Mouse (Mus musculus): ENCODE data around the gene Efcab6. TPM values are rescaled to one million over a fixed set of nuclear protein-coding genes. Genes with fewer than 3 reads are reported as not detected.

The Efcab6 gene
- polyA plus RNA-seq, 2 experiments, result 0.25 to 0.52 TPM

DNA sequence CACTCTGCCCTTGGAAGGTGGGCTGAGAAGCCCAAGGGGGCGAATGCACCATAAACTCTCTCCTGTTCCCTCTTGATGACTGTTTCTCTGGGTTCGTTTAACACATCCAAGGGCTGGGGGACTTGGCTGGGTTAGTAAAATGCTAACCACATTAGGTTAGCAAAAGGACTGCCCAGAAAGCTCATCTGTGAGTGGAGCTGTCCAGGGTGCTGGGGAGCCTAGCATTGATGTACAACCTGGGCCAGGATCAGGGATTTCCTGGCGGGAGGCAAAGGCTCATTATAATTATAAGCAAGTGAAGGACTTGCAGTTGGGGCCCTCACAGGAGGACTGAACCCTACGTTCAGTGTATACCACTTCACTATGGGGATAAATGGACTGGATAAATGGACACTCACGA, 185.3 kb downstream of the Efcab6 start:
- no peak overlapping the region for H3K4me3 ChIP-seq (replicated peaks; ENCODE audit: low read length)
- no peaks in the 10 kb centered on the region for H3K4me1 ChIP-seq (ENCODE audit: control insufficient read depth, insufficient read depth, low read length)
- no peak for TF ChIP-seq POLR2A (IDR thresholded peaks at IDR 0.05; ENCODE audit: borderline replicate concordance, extremely low read depth, insufficient read depth, insufficient read length)
- no peaks in the 10 kb centered on the region for H3K36me3 ChIP-seq (ENCODE audit: control insufficient read depth, insufficient read depth, low read length)
- H3K27ac ChIP-seq (replicated peaks; ENCODE audit: low read depth, low read length), result no peak overlapping the region
- H3K4me2 ChIP-seq (replicated peaks; ENCODE audit: low read depth, low read length, severe bottlenecking), result no peak overlapping the region
- no peaks in the 10 kb centered on the region for H3K27me3 ChIP-seq (ENCODE audit: control insufficient read depth, insufficient read depth, low read length)
- DNase-seq (ENCODE audit: low spot score) (peak; percentile 85), ATAC-seq (ENCODE audit: low FRiP score, low read depth) (no peak)
- H3K9me3 ChIP-seq (ENCODE audit: control insufficient read depth, low read length), result no peaks in the 10 kb centered on the region
- H3K9ac ChIP-seq (ENCODE audit: low read depth, low read length, severe bottlenecking), result no peak overlapping the region
- WGBS, result 17% methylated on average over 5 of the region's 5 CpGs

DNA sequence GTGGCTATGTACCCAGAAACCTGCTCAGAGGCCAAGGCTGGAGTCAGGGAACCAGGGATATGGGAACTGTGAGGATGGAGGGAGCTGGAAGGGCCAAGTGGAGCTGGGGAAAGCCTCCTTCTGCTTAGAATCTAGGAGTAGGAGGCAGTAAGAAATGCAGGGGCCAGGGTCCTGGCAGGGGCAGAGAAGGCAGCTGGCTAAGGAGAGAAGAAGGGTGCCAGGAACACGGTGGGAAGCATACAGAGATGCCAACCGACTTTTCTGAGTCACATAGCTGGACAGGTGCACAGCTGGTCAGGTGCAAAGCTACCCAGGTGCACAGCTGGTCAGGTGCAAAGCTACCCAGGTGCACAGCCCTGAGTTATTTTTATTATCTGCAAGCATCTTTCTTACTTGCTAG, 187.3 kb downstream of the Efcab6 start:
- WGBS, result 71% methylated on average over 2 of the region's 2 CpGs
- no peak for TF ChIP-seq POLR2A (IDR thresholded peaks at IDR 0.05; ENCODE audit: borderline replicate concordance, extremely low read depth, insufficient read depth, insufficient read length)
- Histone ChIP-seq H3K9ac (ENCODE audit: low read depth, low read length, severe bottlenecking) (no peak overlapping the region), H3K27ac (replicated peaks; ENCODE audit: low read depth, low read length) (no peak overlapping the region), H3K4me3 (replicated peaks; ENCODE audit: low read length) (no peak overlapping the region), H3K9me3 (ENCODE audit: control insufficient read depth, low read length) (no peaks in the 10 kb centered on the region), H3K36me3 (ENCODE audit: control insufficient read depth, insufficient read depth, low read length) (no peaks in the 10 kb centered on the region), H3K4me2 (replicated peaks; ENCODE audit: low read depth, low read length, severe bottlenecking) (no peak overlapping the region), H3K4me1 (ENCODE audit: control insufficient read depth, insufficient read depth, low read length) (no peaks in the 10 kb centered on the region), H3K27me3 (ENCODE audit: control insufficient read depth, insufficient read depth, low read length) (no peaks in the 10 kb centered on the region)
- ATAC-seq (ENCODE audit: low FRiP score, low read depth) (no peak), DNase-seq (ENCODE audit: low spot score) (no peak)

DNA sequence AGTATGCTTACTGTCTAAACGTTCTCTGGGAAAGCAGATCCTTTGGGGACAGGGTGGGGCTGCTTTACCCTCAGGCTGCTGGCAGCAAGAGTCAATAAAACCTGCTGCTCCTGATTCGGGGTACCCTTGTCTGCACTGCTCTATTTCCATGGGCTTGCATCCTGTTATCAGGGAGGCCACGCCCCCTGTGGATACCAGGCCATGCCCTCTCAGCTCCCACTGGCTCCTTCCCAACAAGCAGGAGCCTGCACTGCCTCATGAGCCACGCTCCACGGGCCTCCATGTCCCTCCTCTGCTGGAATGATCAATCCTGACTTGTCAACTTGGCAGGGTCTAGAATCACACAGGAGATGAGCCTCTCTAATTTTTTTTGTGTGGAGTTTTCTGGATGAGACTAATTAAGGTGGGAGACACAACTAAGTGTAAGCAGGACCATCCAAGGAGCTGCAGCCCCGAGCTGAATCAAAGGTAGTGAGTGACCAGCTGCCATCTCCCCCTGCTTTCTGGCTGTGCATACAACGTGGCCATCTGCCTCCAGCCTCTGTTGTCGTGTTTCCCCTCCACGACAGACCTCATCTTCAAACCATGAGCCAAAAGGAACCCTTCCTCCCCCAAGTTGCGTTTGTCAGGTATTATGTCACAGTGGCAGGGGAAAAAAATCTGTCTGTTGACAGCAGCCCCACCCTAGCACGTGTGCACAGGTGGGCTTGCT, 187.9 kb downstream of the Efcab6 start:
- no peaks in the 10 kb centered on the region for H3K9me3 ChIP-seq (ENCODE audit: control insufficient read depth, low read length)
- H3K9ac ChIP-seq (ENCODE audit: low read depth, low read length, severe bottlenecking), result no peak overlapping the region
- H3K27ac ChIP-seq (replicated peaks; ENCODE audit: low read depth, low read length), result no peak overlapping the region
- no peak overlapping the region for H3K4me2 ChIP-seq (replicated peaks; ENCODE audit: low read depth, low read length, severe bottlenecking)
- H3K27me3 ChIP-seq (ENCODE audit: control insufficient read depth, insufficient read depth, low read length), result no peaks in the 10 kb centered on the region
- H3K4me1 ChIP-seq (ENCODE audit: control insufficient read depth, insufficient read depth, low read length), result no peaks in the 10 kb centered on the region
- ATAC-seq (ENCODE audit: low FRiP score, low read depth), result no peak
- no peaks in the 10 kb centered on the region for H3K36me3 ChIP-seq (ENCODE audit: control insufficient read depth, insufficient read depth, low read length)
- no peak for TF ChIP-seq POLR2A (IDR thresholded peaks at IDR 0.05; ENCODE audit: borderline replicate concordance, extremely low read depth, insufficient read depth, insufficient read length)
- WGBS, result 45% methylated on average over 11 of the region's 11 CpGs
- H3K4me3 ChIP-seq (replicated peaks; ENCODE audit: low read length), result no peak overlapping the region
- no peak for DNase-seq (ENCODE audit: low spot score)

DNA sequence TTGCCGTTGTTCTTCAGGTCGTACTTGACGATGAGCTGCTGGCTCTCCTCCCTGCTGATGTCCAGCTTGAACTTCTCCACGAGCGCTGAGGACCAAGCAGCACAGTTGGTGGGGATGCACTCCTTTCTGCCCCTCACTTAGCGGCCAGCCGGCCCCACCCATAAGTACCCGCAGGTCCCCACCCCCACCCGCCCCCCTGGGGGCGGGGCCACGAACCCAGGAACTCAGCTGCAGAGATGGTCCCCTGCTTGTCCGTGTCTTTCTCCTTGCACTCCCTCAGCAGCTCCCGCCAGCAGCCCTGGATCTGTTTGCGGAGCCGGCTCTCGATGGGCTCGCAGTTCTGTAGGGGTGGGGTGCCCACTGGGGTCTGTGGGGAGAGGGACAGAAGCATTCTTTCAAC, 194.2 kb downstream of the Efcab6 start:
- H3K27me3 ChIP-seq (ENCODE audit: control insufficient read depth, insufficient read depth, low read length), result no peaks in the 10 kb centered on the region
- ATAC-seq (ENCODE audit: low FRiP score, low read depth) (no peak), DNase-seq (ENCODE audit: low spot score) (no peak)
- H3K4me3 ChIP-seq (replicated peaks; ENCODE audit: low read length), result no peak overlapping the region
- 0 out of 2 replicates have a peak overlapping the region, but pooled peaks have one; percentile 2 for H3K4me2 ChIP-seq (replicated peaks; ENCODE audit: low read depth, low read length, severe bottlenecking)
- no peaks in the 10 kb centered on the region for H3K9me3 ChIP-seq (ENCODE audit: control insufficient read depth, low read length)
- WGBS, result 4% methylated on average over 10 of the region's 17 CpGs
- H3K36me3 ChIP-seq (ENCODE audit: control insufficient read depth, insufficient read depth, low read length), result no peaks in the 10 kb centered on the region
- no peaks in the 10 kb centered on the region for H3K4me1 ChIP-seq (ENCODE audit: control insufficient read depth, insufficient read depth, low read length)
- no peak overlapping the region for H3K27ac ChIP-seq (replicated peaks; ENCODE audit: low read depth, low read length)
- TF ChIP-seq POLR2A (IDR thresholded peaks at IDR 0.05; ENCODE audit: borderline replicate concordance, extremely low read depth, insufficient read depth, insufficient read length), result no peak
- H3K9ac ChIP-seq (ENCODE audit: low read depth, low read length, severe bottlenecking), result no peak overlapping the region

- WGBS, result 89% methylated on average over 5 of the region's 5 CpGs
- no peak for ATAC-seq (ENCODE audit: low FRiP score, low read depth)
- H3K9ac ChIP-seq (ENCODE audit: low read depth, low read length, severe bottlenecking), result no peak overlapping the region
- no peak overlapping the region for H3K4me3 ChIP-seq (replicated peaks; ENCODE audit: low read length)
- H3K27me3 ChIP-seq (ENCODE audit: control insufficient read depth, insufficient read depth, low read length), result no peaks in the 10 kb centered on the region
- no peak for DNase-seq (ENCODE audit: low spot score)
- H3K4me1 ChIP-seq (ENCODE audit: control insufficient read depth, insufficient read depth, low read length), result no peaks in the 10 kb centered on the region
- H3K9me3 ChIP-seq (ENCODE audit: control insufficient read depth, low read length), result no peaks in the 10 kb centered on the region
- no peak overlapping the region for H3K4me2 ChIP-seq (replicated peaks; ENCODE audit: low read depth, low read length, severe bottlenecking)
- no peaks in the 10 kb centered on the region for H3K36me3 ChIP-seq (ENCODE audit: control insufficient read depth, insufficient read depth, low read length)
- TF ChIP-seq POLR2A (IDR thresholded peaks at IDR 0.05; ENCODE audit: borderline replicate concordance, extremely low read depth, insufficient read depth, insufficient read length), result no peak
- H3K27ac ChIP-seq (replicated peaks; ENCODE audit: low read depth, low read length), result no peak overlapping the region
Observed at GRCm38 (mm10) chr15:83865626-83866025, 199.6 kb downstream of the Efcab6 start.

Data from limb, embryonic 14.5 days (tissue).